Mouse (Mus musculus) hindbrain, embryonic 14.5 days (tissue): ENCODE data around the gene Ddx31. TPM values are rescaled to one million over a fixed set of nuclear protein-coding genes. Genes with fewer than 3 reads are reported as not detected.

Source experiments
- ATAC-seq: fragments of 200-750 bp; cut with Nextera tagmentation; 2 replicates; pipeline ENCODE4 v1.8.0; 2017; ENCODE audit warnings: moderate number of reproducible peaks, mild to moderate bottlenecking, moderate TSS enrichment, moderate library complexity; ENCODE audit not compliant: low FRiP score
- DNase-seq: peaks from one replicate; pipeline ENCODE4 v3.0.0-alpha.2; 2015; ENCODE audit warnings: low spot score
- H3K27ac ChIP-seq: fragments of 300-500 bp; sonication (generic); 2 replicates; pipeline ENCODE4 v1.5.1; 2014; ENCODE audit warnings: mild to moderate bottlenecking, moderate library complexity
- H3K27me3 ChIP-seq: fragments of 300-500 bp; sonication (generic); 2 replicates; pipeline ENCODE4 v1.6.1; 2014; ENCODE audit warnings: mild to moderate bottlenecking, low read length, mixed read lengths; ENCODE audit not compliant: control insufficient read depth, insufficient read depth
- H3K36me3 ChIP-seq: fragments of 300-500 bp; sonication (generic); replicated peaks from 2 replicates; pipeline ENCODE4 v1.6.1; 2014; ENCODE audit not compliant: control insufficient read depth, insufficient read depth
- H3K4me1 ChIP-seq: fragments of 300-500 bp; sonication (generic); replicated peaks from 2 replicates; pipeline ENCODE4 v1.6.1; 2014; ENCODE audit warnings: antibody characterized with exemption, low read length, mixed read lengths; ENCODE audit not compliant: control insufficient read depth, insufficient read depth
- H3K4me2 ChIP-seq: fragments of 300-500 bp; sonication (generic); replicated peaks from 2 replicates; pipeline ENCODE4 v1.6.1; 2014; ENCODE audit warnings: mild to moderate bottlenecking, moderate library complexity
- H3K4me3 ChIP-seq: fragments of 300-500 bp; sonication (generic); replicated peaks from 2 replicates; pipeline ENCODE4 v1.5.1; 2014; ENCODE audit warnings: mild to moderate bottlenecking, low read length
- H3K9ac ChIP-seq: fragments of 300-500 bp; sonication (generic); 2 replicates; pipeline ENCODE4 v1.6.1; 2014
- H3K9me3 ChIP-seq: fragments of 300-500 bp; sonication (generic); 2 replicates; pipeline ENCODE4 v1.6.1; 2016; ENCODE audit warnings: low read length; ENCODE audit not compliant: control insufficient read depth
- WGBS: fragments of 180-500 bp; shearing (Covaris S2); extraction: QIAGEN DNeasy Blood & Tissue Kit; methylation state at CpG from one replicate; pipeline ENCODE4 v1.1.7; 2014; 5-methylcytosine and 5-hydroxymethylcytosine counted together
- polyA plus RNA-seq: library from polyadenylated mRNA; unstranded; fragments of >200 nt; fragmentation: Nextera tagmentation; extraction: Ambion mirVana; gene quantifications from 2 replicates; pipeline ENCODE4 v1.2.1, GENCODE M21; 2014

Ddx31 gene
- polyA plus RNA-seq, 1 experiment from 2014 or later, result 14.3 TPM

GRCm38 (mm10) chr2:28914121-28914520, 73.9 kb downstream of the Ddx31 start:
- 0% methylated on average over 2 of the region's 2 CpGs for WGBS

GRCm38 (mm10) chr2:28915104-28915738, 75.0 kb downstream of the Ddx31 start:
- Histone ChIP-seq H3K4me2 (no peak overlapping the region), H3K4me1 (peaks cover 10% of the 10 kb centered on the region; the same call in 1 of the 2 replicates), H3K36me3 (no peaks in the 10 kb centered on the region), H3K9me3 (no peaks in the 10 kb centered on the region), H3K4me3 (peak overlapping the region; percentile 29), H3K9ac (peak overlapping the region; percentile 42), H3K27me3 (peaks cover 94% of the 10 kb centered on the region), H3K27ac (peak overlapping the region; percentile 58)
- DNase-seq, result no peak
- 2% methylated on average over 22 of the region's 22 CpGs for WGBS
- peak; percentile 35; the same call in 1 of the 2 replicates for ATAC-seq

More at GRCm38 (mm10) chr2:28914121-28914520, 73.9 kb downstream of the Ddx31 start:
- H3K4me2 ChIP-seq, result no peak overlapping the region
- H3K36me3 ChIP-seq, result no peaks in the 10 kb centered on the region
- DNase-seq (no peak), ATAC-seq (no peak)
- H3K27ac ChIP-seq, result no peak overlapping the region; the same call in 1 of the 2 replicates
- H3K9me3 ChIP-seq, result no peaks in the 10 kb centered on the region
- H3K4me1 ChIP-seq, result peaks cover 10% of the 10 kb centered on the region; the same call in 1 of the 2 replicates
- H3K9ac ChIP-seq, result peak overlapping the region; percentile 42
- H3K4me3 ChIP-seq, result peak overlapping the region; percentile 29
- H3K27me3 ChIP-seq, result peaks cover 95% of the 10 kb centered on the region

GRCm38 (mm10) chr2:28915768-28916512, 75.7 kb downstream of the Ddx31 start:
- Histone ChIP-seq H3K9ac (peak overlapping the region; percentile 42; the same call in 1 of the 2 replicates), H3K27ac (peak overlapping the region; percentile 38; the same call in 1 of the 2 replicates), H3K4me2 (peak overlapping the region; percentile 22; the same call in 1 of the 2 replicates)

GRCm38 (mm10) chr2:28916513-28916865, 76.3 kb downstream of the Ddx31 start, which contains the start of gene Barhl1:
Barhl1 (minus strand) TSS chr2:28916668.
- Histone ChIP-seq H3K4me1 (peaks cover 7% of the 10 kb centered on the region; the same call in 1 of the 2 replicates), H3K4me2 (peak within 1 kb of the TSS; percentile 31), H3K36me3 (no peaks in the 10 kb centered on the region), H3K27ac (peak within 1 kb of the TSS; percentile 38; the same call in 1 of the 2 replicates), H3K9ac (peak within 1 kb of the TSS; percentile 42; the same call in 1 of the 2 replicates), H3K4me3 (peak within 1 kb of the TSS; percentile 29), H3K27me3 (peaks cover 93% of the 10 kb centered on the region), H3K9me3 (no peaks in the 10 kb centered on the region)
- DNase-seq, result peak; percentile 44
- 1% methylated on average over 18 of the region's 18 CpGs for WGBS
- ATAC-seq, result no peak

More at GRCm38 (mm10) chr2:28915768-28916512, 75.7 kb downstream of the Ddx31 start:
- 0 out of 2 replicates have a peak, but pooled peaks have one; percentile 24 for ATAC-seq
- Histone ChIP-seq H3K36me3 (no peaks in the 10 kb centered on the region), H3K27me3 (peaks cover 93% of the 10 kb centered on the region), H3K4me1 (peaks cover 10% of the 10 kb centered on the region; the same call in 1 of the 2 replicates), H3K9me3 (no peaks in the 10 kb centered on the region), H3K4me3 (peak overlapping the region; percentile 29)
- WGBS, result under 1% methylated on average over 49 of the region's 50 CpGs
- no peak for DNase-seq

GRCm38 (mm10) chr2:28917156-28917517, 76.9 kb downstream of the Ddx31 start:
- peaks cover under 1% of the 10 kb centered on the region; the same call in 1 of the 2 replicates for H3K4me1 ChIP-seq
- no peak for DNase-seq
- H3K4me3 ChIP-seq, result peak overlapping the region; percentile 18
- H3K4me2 ChIP-seq, result 0 out of 2 replicates have a peak overlapping the region, but pooled peaks have one; percentile 17
- H3K36me3 ChIP-seq, result no peaks in the 10 kb centered on the region
- H3K27me3 ChIP-seq, result peaks cover 93% of the 10 kb centered on the region
- H3K9ac ChIP-seq, result no peak overlapping the region
- no peak overlapping the region for H3K27ac ChIP-seq
- WGBS, result 5% methylated on average over 11 of the region's 11 CpGs
- no peak for ATAC-seq
- no peaks in the 10 kb centered on the region for H3K9me3 ChIP-seq

- no peaks in the 10 kb centered on the region for H3K9me3 ChIP-seq
- H3K27ac ChIP-seq, result 0 out of 2 replicates have a peak overlapping the region, but pooled peaks have one; percentile 26
- peak overlapping the region; percentile 31 for H3K4me2 ChIP-seq
- peaks cover 98% of the 10 kb centered on the region for H3K27me3 ChIP-seq
- no peak for ATAC-seq
- WGBS, result 2% methylated on average over 73 of the region's 73 CpGs
- H3K4me3 ChIP-seq, result peak overlapping the region; percentile 18
- no peak overlapping the region for H3K9ac ChIP-seq
- no peak for DNase-seq
- H3K36me3 ChIP-seq, result no peaks in the 10 kb centered on the region
- no peaks in the 10 kb centered on the region; the same call in 1 of the 2 replicates for H3K4me1 ChIP-seq
These were observed 77.5 kb downstream of the Ddx31 start for GRCm38 (mm10) chr2:28917518-28918361.

- no peak for DNase-seq
- WGBS, result 4% methylated on average over 4 of the region's 4 CpGs
- H3K36me3 ChIP-seq, result no peaks in the 10 kb centered on the region
- H3K4me2 ChIP-seq, result no peak overlapping the region
- no peak overlapping the region for H3K9ac ChIP-seq
- no peak overlapping the region for H3K4me3 ChIP-seq
- H3K4me1 ChIP-seq, result no peaks in the 10 kb centered on the region; the same call in 1 of the 2 replicates
- ATAC-seq, result no peak
- no peak overlapping the region for H3K27ac ChIP-seq
- no peaks in the 10 kb centered on the region for H3K9me3 ChIP-seq
- peaks cover 96% of the 10 kb centered on the region for H3K27me3 ChIP-seq
These were observed 78.8 kb downstream of the Ddx31 start for GRCm38 (mm10) chr2:28919001-28919400.

GRCm38 (mm10) chr2:28923912-28924311, 83.7 kb downstream of the Ddx31 start:
- Histone ChIP-seq H3K27me3 (peaks cover 80% of the 10 kb centered on the region), H3K4me2 (no peak overlapping the region), H3K36me3 (no peaks in the 10 kb centered on the region), H3K9me3 (no peaks in the 10 kb centered on the region), H3K9ac (no peak overlapping the region), H3K4me1 (no peaks in the 10 kb centered on the region), H3K4me3 (no peak overlapping the region), H3K27ac (no peak overlapping the region)
- peak; percentile 79; the same call in 1 of the 2 replicates for ATAC-seq
- 1% methylated on average over 4 of the region's 4 CpGs for WGBS
- peak; percentile 78 for DNase-seq
